In genomic region chrX:162727795-162728194, GRCm38 (mm10) we compare ENCODE assay signal across 16 mouse cellular contexts. TPM values are rescaled to one million over a fixed set of nuclear protein-coding genes. Genes with fewer than 3 reads are reported as not detected.
A peak's percentile ranks its signal among the peaks of the same experiment; 100 is the strongest.
DNase-seq lines count a peak whose midpoint lies in the region; ATAC-seq and TF ChIP-seq lines count a peak whose summit lies in the region.
"Had no signal": no experiment of that assay in that cellular context is flagged by ENCODE, and none has a peak within 500 bp of the region (broad histone marks: within the 10 kb centered on the region; RNA-seq: fewer than 3 reads in every experiment).

No protein-coding gene starts in this region.

- no peaks in the 10 kb centered on the region for H3K79me2 ChIP-seq in heart, adult 2 months (replicated peaks; ENCODE audit: control insufficient read depth, insufficient read depth, low read length)

- H3K9ac ChIP-seq in heart, embryonic 13.5 days: no peak overlapping the region
- no peak overlapping the region for H3K9ac ChIP-seq in heart, adult 2 months (ENCODE audit: low read depth, low read length)
- no peak overlapping the region for H3K9ac ChIP-seq in midbrain, embryonic 11.5 days (ENCODE audit: low read length)
- H3K9ac ChIP-seq in midbrain, postnatal 0 days (replicated peaks; ENCODE audit: low read length, poor library complexity, severe bottlenecking): no peak overlapping the region
- H3K9ac ChIP-seq in liver, embryonic 13.5 days: no peak overlapping the region
- H3K9ac ChIP-seq in neural tube, embryonic 12.5 days: no peak overlapping the region
- H3K9ac ChIP-seq: embryonic facial prominence, embryonic 15.5 days; intestine, embryonic 15.5 days; lung, embryonic 15.5 days had no signal

- DNase-seq in heart, adult 2 months: no peak
- peak; percentile 92 for DNase-seq in midbrain, embryonic 11.5 days (ENCODE audit: low spot score, missing footprints)
- no peak for DNase-seq in midbrain, postnatal 0 days (ENCODE audit: low spot score)
- DNase-seq in liver, embryonic 13.5 days: no peak
- no peak for DNase-seq in cerebellum, postnatal 14 days
- DNase-seq: cerebellum, postnatal 36 days; gastrocnemius, postnatal 10 days; heart, postnatal 36 days had no signal

- intact Hi-C loops in heart, adult 2 months (cut with DNase I): no loop called here

- 35% methylated on average over 9 of the region's 9 CpGs for WGBS in heart, embryonic 13.5 days
- WGBS in heart, adult 2 months: 59% methylated on average over 9 of the region's 9 CpGs
- 30% methylated on average over 9 of the region's 9 CpGs for WGBS in midbrain, embryonic 11.5 days
- WGBS in midbrain, postnatal 0 days: 34% methylated on average over 9 of the region's 9 CpGs
- 42% methylated on average over 9 of the region's 9 CpGs for WGBS in liver, embryonic 13.5 days (ENCODE audit: insufficient replicate concordance)
- WGBS in neural tube, embryonic 12.5 days: 21% methylated on average over 9 of the region's 9 CpGs

- TF ChIP-seq CTCF in heart, adult 2 months (IDR thresholded peaks at IDR 0.05): no peak
- TF ChIP-seq CTCF in midbrain, postnatal 0 days (IDR thresholded peaks at IDR 0.05): no peak

- peak overlapping the region; percentile 48 for H3K4me2 ChIP-seq in heart, embryonic 13.5 days
- H3K4me2 ChIP-seq in midbrain, embryonic 11.5 days: peak overlapping the region; percentile 2; the same call in 1 of the 2 replicates
- no peak overlapping the region for H3K4me2 ChIP-seq in midbrain, postnatal 0 days (ENCODE audit: low read depth, low read length, poor library complexity, severe bottlenecking)
- H3K4me2 ChIP-seq in liver, embryonic 13.5 days: peak overlapping the region; percentile 41
- H3K4me2 ChIP-seq in neural tube, embryonic 12.5 days (replicated peaks): no peak overlapping the region
- H3K4me2 ChIP-seq: embryonic facial prominence, embryonic 15.5 days; intestine, embryonic 15.5 days; lung, embryonic 15.5 days had no signal

- TF ChIP-seq POLR2A in heart, adult 2 months (IDR thresholded peaks at IDR 0.05; ENCODE audit: insufficient read depth, low read depth, low read length): no peak

- TF ChIP-seq EP300 in heart, adult 2 months (IDR thresholded peaks at IDR 0.05; ENCODE audit: insufficient read depth, low read depth, low read length): no peak

- H3K4me3 ChIP-seq in heart, embryonic 13.5 days: no peak overlapping the region
- H3K4me3 ChIP-seq in heart, adult 2 months: no peak overlapping the region
- H3K4me3 ChIP-seq in midbrain, embryonic 11.5 days (ENCODE audit: low read depth, low read length): no peak overlapping the region
- no peak overlapping the region for H3K4me3 ChIP-seq in midbrain, postnatal 0 days (ENCODE audit: low read depth, low read length)
- no peak overlapping the region for H3K4me3 ChIP-seq in liver, embryonic 13.5 days (replicated peaks)
- H3K4me3 ChIP-seq in neural tube, embryonic 12.5 days: no peak overlapping the region
- H3K4me3 ChIP-seq: embryonic facial prominence, embryonic 15.5 days; intestine, embryonic 15.5 days; lung, embryonic 15.5 days; megakaryocyte, embryonic 14.5 days had no signal

- H3K36me3 ChIP-seq in heart, embryonic 13.5 days: no peaks in the 10 kb centered on the region
- H3K36me3 ChIP-seq in heart, adult 2 months (ENCODE audit: control insufficient read depth, insufficient read depth, low read length): no peaks in the 10 kb centered on the region
- H3K36me3 ChIP-seq in midbrain, embryonic 11.5 days (ENCODE audit: control insufficient read depth, insufficient read depth, low read length): no peaks in the 10 kb centered on the region
- H3K36me3 ChIP-seq in midbrain, postnatal 0 days (ENCODE audit: insufficient read depth, low read length): no peaks in the 10 kb centered on the region
- no peaks in the 10 kb centered on the region for H3K36me3 ChIP-seq in liver, embryonic 13.5 days
- no peaks in the 10 kb centered on the region for H3K36me3 ChIP-seq in neural tube, embryonic 12.5 days
- H3K36me3 ChIP-seq: embryonic facial prominence, embryonic 15.5 days; intestine, embryonic 15.5 days; lung, embryonic 15.5 days had no signal

- H3K27ac ChIP-seq in heart, embryonic 13.5 days (replicated peaks): no peak overlapping the region; the same call in 1 of the 2 replicates
- H3K27ac ChIP-seq in heart, adult 2 months: no peak overlapping the region
- peak overlapping the region; percentile 36; the same call in 1 of the 2 replicates for H3K27ac ChIP-seq in midbrain, embryonic 11.5 days (ENCODE audit: low read depth, low read length)
- no peak overlapping the region for H3K27ac ChIP-seq in midbrain, postnatal 0 days (ENCODE audit: low read depth, low read length)
- H3K27ac ChIP-seq in liver, embryonic 13.5 days: peak overlapping the region; percentile 29
- no peak overlapping the region for H3K27ac ChIP-seq in neural tube, embryonic 12.5 days
- H3K27ac ChIP-seq: embryonic facial prominence, embryonic 15.5 days; intestine, embryonic 15.5 days; lung, embryonic 15.5 days; stomach, postnatal 0 days had no signal

- no peaks in the 10 kb centered on the region for H3K27me3 ChIP-seq in heart, embryonic 13.5 days (replicated peaks)
- no peaks in the 10 kb centered on the region for H3K27me3 ChIP-seq in heart, adult 2 months (ENCODE audit: control insufficient read depth, insufficient read depth, low read length)
- H3K27me3 ChIP-seq in midbrain, embryonic 11.5 days (ENCODE audit: control insufficient read depth, insufficient read depth, low read length): no peaks in the 10 kb centered on the region
- H3K27me3 ChIP-seq in midbrain, postnatal 0 days (ENCODE audit: insufficient read depth, low read length): no peaks in the 10 kb centered on the region
- H3K27me3 ChIP-seq in liver, embryonic 13.5 days: no peaks in the 10 kb centered on the region
- no peaks in the 10 kb centered on the region for H3K27me3 ChIP-seq in neural tube, embryonic 12.5 days (replicated peaks)
- H3K27me3 ChIP-seq: embryonic facial prominence, embryonic 15.5 days; intestine, embryonic 15.5 days; lung, embryonic 15.5 days had no signal

- peaks cover 7% of the 10 kb centered on the region; the same call in 1 of the 2 replicates for H3K4me1 ChIP-seq in heart, embryonic 13.5 days
- no peaks in the 10 kb centered on the region for H3K4me1 ChIP-seq in heart, adult 2 months (ENCODE audit: control insufficient read depth, insufficient read depth, low read length)
- peaks cover 5% of the 10 kb centered on the region; the same call in 1 of the 2 replicates for H3K4me1 ChIP-seq in midbrain, embryonic 11.5 days (ENCODE audit: control insufficient read depth, insufficient read depth, low read length)
- no peaks in the 10 kb centered on the region for H3K4me1 ChIP-seq in midbrain, postnatal 0 days (ENCODE audit: insufficient read depth, low read length)
- peaks cover 15% of the 10 kb centered on the region for H3K4me1 ChIP-seq in liver, embryonic 13.5 days (replicated peaks)
- no peaks in the 10 kb centered on the region for H3K4me1 ChIP-seq in neural tube, embryonic 12.5 days
- H3K4me1 ChIP-seq: embryonic facial prominence, embryonic 15.5 days; intestine, embryonic 15.5 days; lung, embryonic 15.5 days had no signal

- H3K9me3 ChIP-seq in heart, embryonic 13.5 days: no peaks in the 10 kb centered on the region
- H3K9me3 ChIP-seq in midbrain, embryonic 11.5 days (ENCODE audit: control insufficient read depth, low read length): no peaks in the 10 kb centered on the region
- no peaks in the 10 kb centered on the region for H3K9me3 ChIP-seq in midbrain, postnatal 0 days (ENCODE audit: low read length)
- no peaks in the 10 kb centered on the region for H3K9me3 ChIP-seq in liver, embryonic 13.5 days (replicated peaks)
- H3K9me3 ChIP-seq in neural tube, embryonic 12.5 days: no peaks in the 10 kb centered on the region
- H3K9me3 ChIP-seq: embryonic facial prominence, embryonic 15.5 days; intestine, embryonic 15.5 days; lung, embryonic 15.5 days; megakaryocyte, embryonic 14.5 days had no signal

- ATAC-seq in heart, embryonic 13.5 days (ENCODE audit: extremely low read depth, insufficient number of reproducible peaks, low FRiP score, low TSS enrichment): no peak
- peak; percentile 55 for ATAC-seq in midbrain, embryonic 11.5 days (ENCODE audit: low FRiP score)
- no peak for ATAC-seq in midbrain, postnatal 0 days (ENCODE audit: low FRiP score)
- ATAC-seq in liver, embryonic 13.5 days (ENCODE audit: low read depth): no peak
- ATAC-seq in neural tube, embryonic 12.5 days (ENCODE audit: low FRiP score, low read depth): 0 out of 2 replicates have a peak, but pooled peaks have one; percentile 21
- ATAC-seq: CD4-positive, CD25-positive, alpha-beta regulatory T cell, adult 4 months had no signal

RNA-seq across cellular contexts. Expression of gene Rbbp7, which starts 32.4 kb away (rescaled TPM):
- 383 and 413 TPM in 2 replicates for polyA plus RNA-seq in heart, embryonic 13.5 days (2015; fragmentation: Nextera tagmentation; extraction: Ambion mirVana)
- 100 to 1,000 TPM; 134 to 153 TPM for total RNA-seq in heart, adult 2 months (2021)
- polyA plus RNA-seq in heart, adult 2 months (2012; rRNA removed): 80.6 and 153 TPM in 2 replicates
- polyA plus RNA-seq in midbrain, embryonic 11.5 days (2014; fragmentation: Nextera tagmentation; extraction: Ambion mirVana): 345 and 352 TPM in 2 replicates
- total RNA-seq in midbrain, postnatal 0 days (2014; rRNA removed): 113 and 134 TPM in 2 replicates
- polyA plus RNA-seq in midbrain, postnatal 0 days (2015; fragmentation: Nextera tagmentation; extraction: Ambion mirVana): 229 and 240 TPM in 2 replicates
- 265 and 297 TPM in 2 replicates for polyA plus RNA-seq in liver, embryonic 13.5 days (2015; fragmentation: Nextera tagmentation; extraction: Ambion mirVana)
- 240 and 247 TPM in 2 replicates for polyA plus RNA-seq in neural tube, embryonic 12.5 days (2016; fragmentation: Nextera tagmentation; extraction: Ambion mirVana)

Comparison
In these comparisons a context has a peak if more than half of its experiments do, and no peak if none do; other contexts are left out.
1. ATAC-seq: peak in midbrain, embryonic 11.5 days (single experiment) and neural tube, embryonic 12.5 days (single experiment); none in heart, embryonic 13.5 days (single experiment), midbrain, postnatal 0 days (single experiment) and liver, embryonic 13.5 days (single experiment).
2. H3K27ac ChIP-seq: peak in midbrain, embryonic 11.5 days (single experiment) and liver, embryonic 13.5 days (single experiment); none in heart, embryonic 13.5 days (single experiment), heart, adult 2 months (single experiment), midbrain, postnatal 0 days (single experiment) and neural tube, embryonic 12.5 days (single experiment).
3. H3K4me2 ChIP-seq: peak in heart, embryonic 13.5 days (single experiment), midbrain, embryonic 11.5 days (single experiment) and liver, embryonic 13.5 days (single experiment); none in midbrain, postnatal 0 days (single experiment) and neural tube, embryonic 12.5 days (single experiment).